Mouse (Mus musculus) 3134 (cell line): ENCODE measurements around the gene Pla2g4b.

Experiments
- DNase-seq: peaks from one replicate; pipeline ENCODE4 v3.0.0-alpha.2; 2011; ENCODE audit warnings: low spot score; ENCODE audit not compliant: insufficient read length; ENCODE audit errors: extremely low read depth

Pla2g4b gene

DNA sequence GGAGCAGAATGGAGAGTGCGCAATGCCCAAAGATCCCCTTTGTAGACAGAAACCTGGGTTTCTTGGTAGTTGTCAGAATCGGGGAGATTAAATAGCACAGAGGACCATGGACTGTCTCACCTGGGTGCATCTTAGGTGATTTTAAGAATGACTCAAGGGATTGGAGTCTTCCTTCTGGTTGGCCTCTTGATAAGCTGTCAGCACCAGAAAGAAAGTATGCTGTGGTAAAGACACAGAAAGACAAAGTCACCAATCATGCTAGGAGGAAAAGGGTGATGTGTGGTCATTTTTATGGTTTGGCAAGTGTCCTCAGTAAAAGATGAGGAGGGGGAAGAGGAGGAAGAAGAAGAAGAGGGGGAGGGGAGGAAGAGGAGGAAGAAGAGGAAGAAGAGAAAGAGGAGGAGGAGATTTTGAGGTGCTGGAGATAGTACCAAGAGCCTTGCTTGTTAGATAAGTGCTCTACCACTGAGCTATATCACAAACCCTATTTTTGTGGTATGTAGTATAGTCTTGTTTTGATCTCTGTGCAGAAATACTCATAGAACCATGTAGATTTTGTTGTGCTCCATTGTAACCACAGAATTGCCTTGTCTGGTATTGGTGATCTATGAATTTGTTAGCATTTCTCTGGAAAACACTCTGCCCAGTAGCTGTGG lies 19.3 kb upstream of the Pla2g4b start:
- no peak for DNase-seq

GRCm38 (mm10) chr2:120015882-120016281 lies 17.3 kb upstream of the Pla2g4b start:
- no peak for DNase-seq

DNA sequence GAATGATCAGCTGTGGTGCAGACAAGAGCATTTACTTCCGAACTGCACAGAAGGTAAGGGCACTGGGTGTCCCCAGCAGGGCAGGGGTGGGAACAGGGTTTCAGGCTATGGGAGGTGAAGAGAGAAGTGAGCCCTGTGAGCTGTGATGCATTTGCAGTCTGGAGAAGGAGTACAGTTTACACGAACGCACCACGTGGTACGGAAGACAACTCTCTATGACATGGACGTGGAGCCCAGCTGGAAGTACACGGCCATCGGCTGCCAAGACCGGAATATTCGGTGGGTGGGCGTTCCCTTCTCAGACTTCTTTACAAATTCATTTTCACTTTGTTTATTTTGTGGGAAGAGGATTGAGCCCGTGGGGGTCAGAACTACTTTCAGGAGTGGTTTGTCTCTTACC lies 15.6 kb upstream of the Pla2g4b start:
- no peak for DNase-seq

DNA sequence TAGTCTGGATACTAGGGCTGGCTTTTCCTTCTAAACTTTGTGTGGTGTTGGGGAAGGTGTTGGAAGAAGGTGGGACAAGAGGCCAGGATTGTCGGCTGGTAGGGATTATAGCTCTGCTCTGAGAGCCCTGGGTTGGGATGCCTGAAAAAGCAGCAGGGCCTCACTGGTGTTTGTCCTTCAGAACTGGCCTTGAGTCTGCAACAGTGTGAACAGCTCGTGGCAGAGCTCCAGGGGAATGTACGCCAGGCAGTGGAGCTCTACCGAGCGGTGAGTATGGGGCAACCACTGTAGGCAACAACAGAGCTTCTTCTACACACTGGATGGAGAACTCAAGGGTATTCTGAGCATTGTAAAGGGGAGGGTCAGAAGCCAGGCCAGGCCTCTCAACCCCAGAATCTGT lies 8.9 kb upstream of the Pla2g4b start:
- no peak for DNase-seq

- DNase-seq: peak; percentile 94
Observed at GRCm38 (mm10) chr2:120026984-120027949, 6.0 kb upstream of the Pla2g4b start, which contains the start of the genes Jmjd7 and Gm28042. Gene Jmjd7 (plus strand): TSS chr2:120027483. Gene Gm28042 (plus strand): TSS chr2:120027493.

GRCm38 (mm10) chr2:120027950-120028331 lies 5.3 kb upstream of the Pla2g4b start:
- DNase-seq: no peak

DNA sequence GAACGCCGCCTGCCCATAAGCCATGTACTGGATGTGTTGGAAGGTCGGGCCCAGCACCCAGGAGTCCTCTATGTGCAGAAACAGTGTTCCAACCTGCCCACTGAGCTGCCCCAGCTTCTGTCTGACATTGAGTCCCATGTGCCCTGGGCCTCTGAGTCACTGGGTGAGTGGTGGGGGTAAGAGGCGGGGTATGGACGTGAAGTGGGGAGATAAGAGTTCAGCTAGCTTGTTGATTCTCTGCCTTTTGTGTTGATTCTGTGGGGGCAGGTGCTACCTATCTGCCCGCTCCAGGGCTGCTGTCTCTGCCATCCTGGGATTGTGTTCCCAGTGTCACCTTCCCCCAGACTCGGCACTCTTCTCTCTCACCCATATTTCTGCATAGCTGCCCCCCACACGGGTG lies 2.8 kb upstream of the Pla2g4b start:
- no peak for DNase-seq

DNA sequence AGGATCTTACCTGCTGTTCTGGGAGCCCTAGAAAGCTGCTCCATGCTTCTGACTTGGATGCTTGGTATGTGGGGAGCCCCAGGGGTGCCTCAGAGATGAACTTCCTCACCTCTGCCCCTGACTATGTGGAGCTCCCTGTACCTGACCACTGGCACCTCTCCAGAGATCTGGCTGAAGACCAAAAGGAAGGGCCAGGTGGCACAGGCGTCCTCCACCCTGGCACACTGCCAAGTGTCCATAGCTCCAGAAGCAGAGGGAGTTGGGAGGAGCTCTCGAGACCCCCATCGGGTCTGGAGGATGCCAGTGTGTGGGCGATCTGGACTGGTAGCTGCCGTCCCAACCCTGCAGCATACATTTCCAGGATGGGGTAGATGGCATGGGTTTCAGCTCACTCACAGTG lies 509 bp downstream of the Pla2g4b start:
- DNase-seq: no peak

DNA sequence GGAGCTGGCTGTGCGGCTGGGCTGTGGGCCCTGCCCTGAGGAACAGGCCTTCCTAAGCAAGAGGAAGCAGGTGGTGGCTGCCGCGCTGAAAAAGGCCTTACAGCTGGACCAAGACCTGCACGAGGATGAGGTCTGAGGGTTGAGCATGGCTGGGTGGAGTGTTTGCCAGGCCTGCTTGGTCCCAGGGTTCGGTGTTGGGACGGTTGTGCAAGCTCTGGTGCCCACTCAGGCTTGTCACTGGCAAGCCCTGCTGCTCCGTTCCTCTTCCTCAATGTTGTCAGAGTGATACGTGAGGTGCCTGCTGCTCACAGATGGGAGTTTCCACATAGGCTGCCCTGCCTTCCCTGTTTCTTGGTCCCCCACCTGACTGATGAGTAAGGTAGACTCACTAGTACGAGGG lies 4.5 kb downstream of the Pla2g4b start:
- DNase-seq: no peak

- DNase-seq: no peak
Observed at GRCm38 (mm10) chr2:120040991-120041390, 7.8 kb downstream of the Pla2g4b start.

DNA sequence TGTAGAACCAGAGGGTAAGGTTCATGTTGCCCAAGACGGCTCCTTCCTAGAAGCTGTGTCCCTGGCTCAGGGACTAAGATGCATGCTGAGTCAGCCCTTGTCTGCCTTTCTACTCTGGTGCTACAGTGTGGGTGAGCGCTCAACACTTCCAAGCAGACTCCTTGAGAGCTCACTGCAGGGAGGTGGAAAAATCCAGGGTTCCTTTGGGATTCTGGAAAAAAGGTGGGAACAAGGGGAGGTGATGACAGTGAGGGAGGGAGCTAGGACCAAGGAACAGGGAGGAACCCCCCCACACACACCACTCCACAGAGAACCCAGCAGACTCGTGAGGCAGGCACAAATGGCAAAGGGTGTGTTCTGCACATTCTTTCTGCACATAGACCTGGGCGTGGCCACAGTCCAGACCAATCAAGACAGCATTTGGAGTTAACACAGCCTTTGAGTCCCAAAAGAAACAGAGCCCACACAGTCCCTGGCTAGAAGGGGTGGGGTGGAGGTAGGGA lies 10.9 kb downstream of the Pla2g4b start:
- peak; percentile 56 for DNase-seq

- DNase-seq: no peak
Observed at GRCm38 (mm10) chr2:120044676-120045075, 11.5 kb downstream of the Pla2g4b start.

- no peak for DNase-seq
Observed at GRCm38 (mm10) chr2:120046486-120047310, 13.5 kb downstream of the Pla2g4b start.

DNA sequence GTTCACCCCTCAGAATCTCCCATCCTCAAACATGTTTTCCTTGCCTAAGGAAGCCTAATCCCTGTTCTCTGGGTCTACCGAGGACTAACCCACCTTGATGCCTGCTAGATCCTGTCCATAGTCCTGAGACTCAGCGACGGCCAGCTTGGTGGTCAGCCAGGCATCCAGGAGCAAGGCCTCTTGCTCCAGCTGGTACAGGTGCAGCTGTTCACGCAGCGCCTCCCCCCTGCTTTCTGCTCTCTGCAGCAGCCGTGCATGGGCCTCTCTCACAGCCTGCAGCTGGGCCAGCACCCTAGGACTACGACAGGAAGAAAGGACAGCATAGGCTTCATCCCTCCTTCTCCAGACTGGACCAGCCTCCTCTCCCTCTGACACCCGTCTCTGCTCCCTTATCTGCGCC lies 15.0 kb downstream of the Pla2g4b start:
- no peak for DNase-seq

GRCm38 (mm10) chr2:120049632-120050274 lies 16.5 kb downstream of the Pla2g4b start:
- peak; percentile 41 for DNase-seq

DNA sequence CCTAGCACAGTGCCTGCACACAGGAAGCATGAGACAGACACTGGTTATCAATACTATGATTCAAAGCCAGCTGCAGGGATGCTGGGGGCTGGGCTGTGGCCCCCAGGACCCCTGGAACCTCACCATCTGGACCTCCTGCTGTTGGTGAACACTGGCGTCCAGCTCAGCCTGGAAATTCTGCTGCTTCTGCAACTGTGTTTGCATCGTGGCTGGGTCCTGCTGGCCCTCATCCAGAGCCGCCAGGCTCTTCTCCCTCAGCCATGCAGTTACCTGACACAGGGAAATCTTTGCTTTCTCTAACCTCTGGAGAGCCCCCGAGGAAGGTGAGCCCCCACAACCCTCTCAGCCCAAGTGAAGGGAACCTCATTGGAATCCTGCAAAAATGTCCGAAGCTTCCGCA lies 18.2 kb downstream of the Pla2g4b start:
- DNase-seq: no peak

GRCm38 (mm10) chr2:120054771-120055552 lies 21.7 kb downstream of the Pla2g4b start:
- no peak for DNase-seq

DNA sequence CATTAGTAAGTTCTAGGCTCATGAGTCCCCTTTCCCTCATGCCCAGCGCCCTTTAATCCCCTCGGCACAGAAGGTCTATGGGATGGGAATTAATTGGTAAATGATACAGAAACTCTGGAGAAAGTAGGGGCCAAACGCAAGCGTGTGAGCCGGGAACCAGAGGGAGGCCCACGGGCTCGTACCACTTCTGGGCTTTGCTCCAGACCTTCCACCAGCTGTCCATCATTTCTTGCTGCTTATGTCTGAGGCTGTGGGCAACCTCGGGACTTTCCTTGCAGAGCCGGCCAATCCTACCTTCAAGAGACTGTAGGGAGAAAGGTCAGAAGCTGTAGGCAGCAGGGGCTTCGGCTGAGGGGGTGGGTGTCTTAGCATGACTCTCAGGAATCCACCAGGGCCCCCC lies 22.7 kb downstream of the Pla2g4b start:
- no peak for DNase-seq

DNA sequence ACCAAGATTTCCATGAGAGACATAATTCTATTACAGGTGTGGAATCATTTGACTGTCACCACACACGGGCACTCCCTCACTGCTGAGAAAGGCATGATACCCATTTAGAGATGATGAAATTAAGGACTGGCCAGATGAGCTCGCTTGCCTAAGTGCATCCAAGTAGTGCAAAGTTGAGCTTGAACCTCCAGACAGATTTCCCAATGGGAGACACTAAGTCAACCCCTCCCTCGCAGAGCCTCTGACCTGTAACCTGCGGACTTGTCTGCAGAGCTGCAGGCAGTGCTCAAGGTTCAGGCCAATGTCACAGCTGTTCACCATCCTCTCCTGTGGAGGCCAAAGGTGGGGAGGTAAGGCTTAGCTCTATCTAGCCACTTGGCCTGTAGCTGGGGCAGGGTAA lies 25.6 kb downstream of the Pla2g4b start:
- no peak for DNase-seq

DNA sequence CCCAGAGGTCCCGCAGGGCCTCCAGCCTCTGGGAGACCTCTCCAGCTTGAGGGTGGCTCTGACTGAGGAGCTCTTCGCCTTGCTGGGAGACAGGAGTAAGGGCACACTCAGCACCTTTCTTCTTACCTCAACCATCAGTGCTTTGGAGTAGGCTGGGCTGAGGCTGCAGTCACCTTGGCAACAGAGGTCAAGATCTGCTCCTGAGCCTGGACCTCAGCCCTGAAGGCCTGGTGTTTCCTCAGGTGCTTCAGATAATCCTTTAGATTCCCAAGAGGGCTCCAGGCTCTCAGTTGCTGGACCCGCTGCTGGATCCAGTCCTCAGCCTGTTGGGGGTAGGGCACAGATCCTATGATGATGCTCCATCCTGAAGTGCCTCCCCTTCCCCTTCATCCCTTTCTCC lies 26.2 kb downstream of the Pla2g4b start:
- no peak for DNase-seq
